Mouse (Mus musculus): ENCODE results near the gene Gm49361.
A peak's percentile ranks its signal among the peaks of the same experiment; 100 is the strongest.
"Not testable (repeated sequence)": the region's sequence is repeated elsewhere in the genome, so short reads cannot be mapped to it uniquely, and the experiment has no call there.

The Gm49361 gene

GRCm38 (mm10) chr14:57746001-57746771 lies at the start of gene Gm49361:
Gene Gm49361 (minus strand): TSS chr14:57746103.
- DNase-seq (ENCODE audit: low read depth, low spot score): peak; percentile 62

- no peak for DNase-seq (ENCODE audit: low read depth, low spot score)
These were observed 45.3 kb upstream of the Gm49361 start for GRCm38 (mm10) chr14:57791171-57791570.

- no peak for DNase-seq (ENCODE audit: low read depth, low spot score)
These were observed 43.9 kb upstream of the Gm49361 start for GRCm38 (mm10) chr14:57789759-57790158.

GRCm38 (mm10) chr14:57789311-57789710 lies 43.4 kb upstream of the Gm49361 start:
- no peak for DNase-seq (ENCODE audit: low read depth, low spot score)

- no peak for DNase-seq (ENCODE audit: low read depth, low spot score)
These were observed 41.5 kb upstream of the Gm49361 start for GRCm38 (mm10) chr14:57787406-57787805.

- no peak for DNase-seq (ENCODE audit: low read depth, low spot score)
These were observed 26.4 kb upstream of the Gm49361 start for GRCm38 (mm10) chr14:57772157-57772815.

GRCm38 (mm10) chr14:57769102-57769501 lies 23.2 kb upstream of the Gm49361 start:
- DNase-seq (ENCODE audit: low read depth, low spot score): no peak

GRCm38 (mm10) chr14:57760447-57761412 lies 14.8 kb upstream of the Gm49361 start:
- no peak for DNase-seq (ENCODE audit: low read depth, low spot score)

- no peak for DNase-seq (ENCODE audit: low read depth, low spot score)
These were observed 12.3 kb upstream of the Gm49361 start, which contains the start of gene Lats2 for GRCm38 (mm10) chr14:57758237-57758636. Gene Lats2 (minus strand): TSS chr14:57758388.

- DNase-seq (ENCODE audit: low read depth, low spot score): no peak
These were observed 10.2 kb upstream of the Gm49361 start for GRCm38 (mm10) chr14:57756094-57756493.

- DNase-seq (ENCODE audit: low read depth, low spot score): no peak
These were observed 9.8 kb upstream of the Gm49361 start for GRCm38 (mm10) chr14:57755661-57756060.

- DNase-seq (ENCODE audit: low read depth, low spot score): no peak
These were observed 7.6 kb upstream of the Gm49361 start for GRCm38 (mm10) chr14:57753351-57753992.

- not testable (repeated sequence) for DNase-seq (ENCODE audit: low read depth, low spot score)
These were observed 5.1 kb upstream of the Gm49361 start for GRCm38 (mm10) chr14:57751006-57751405.

- DNase-seq (ENCODE audit: low read depth, low spot score): no peak
These were observed 3.6 kb upstream of the Gm49361 start for GRCm38 (mm10) chr14:57749501-57749900.

GRCm38 (mm10) chr14:57745291-57745969 lies 473 bp downstream of the Gm49361 start:
- no peak for DNase-seq (ENCODE audit: low read depth, low spot score)

- DNase-seq (ENCODE audit: low read depth, low spot score): no peak
These were observed 1.4 kb downstream of the Gm49361 start for GRCm38 (mm10) chr14:57744547-57744946.

GRCm38 (mm10) chr14:57740651-57741050 lies 5.3 kb downstream of the Gm49361 start:
- no peak for DNase-seq (ENCODE audit: low read depth, low spot score)

- no peak for DNase-seq (ENCODE audit: low read depth, low spot score)
These were observed 8.8 kb downstream of the Gm49361 start for GRCm38 (mm10) chr14:57737089-57737488.

GRCm38 (mm10) chr14:57736141-57736540 lies 9.8 kb downstream of the Gm49361 start:
- no peak for DNase-seq (ENCODE audit: low read depth, low spot score)

GRCm38 (mm10) chr14:57732668-57733293 lies 13.1 kb downstream of the Gm49361 start:
- peak; percentile 54 for DNase-seq (ENCODE audit: low read depth, low spot score)

All from WW6 (cell line).